Mouse (Mus musculus): ENCODE measurements around the gene Ferd3l. TPM values are rescaled to one million over a fixed set of nuclear protein-coding genes. Genes with fewer than 3 reads are reported as not detected.

The Ferd3l gene
- polyA plus RNA-seq, 1 experiment from 2014 or later = not detected

Other genes starting within 250 kb of the Ferd3l start
- 6.0 and 6.1 TPM in 2 replicates for gene Twist1, start 29.2 kb downstream of the Ferd3l start, polyA plus RNA-seq (2014; fragmentation: Nextera tagmentation; extraction: Ambion mirVana)